Mouse (Mus musculus) ES-Bruce4 (cell line): ENCODE measurements around the gene Edil3.

ENCODE experiments used
- CTCF ChIP-seq: IDR thresholded peaks from one replicate; pipeline ENCODE4 v1.8.1; 2011; ENCODE audit warnings: low read depth, low read length
- POLR2A ChIP-seq: IDR thresholded peaks from one replicate; pipeline ENCODE4 v1.8.1; 2011; ENCODE audit warnings: low read length; ENCODE audit not compliant: insufficient read depth

DNA sequence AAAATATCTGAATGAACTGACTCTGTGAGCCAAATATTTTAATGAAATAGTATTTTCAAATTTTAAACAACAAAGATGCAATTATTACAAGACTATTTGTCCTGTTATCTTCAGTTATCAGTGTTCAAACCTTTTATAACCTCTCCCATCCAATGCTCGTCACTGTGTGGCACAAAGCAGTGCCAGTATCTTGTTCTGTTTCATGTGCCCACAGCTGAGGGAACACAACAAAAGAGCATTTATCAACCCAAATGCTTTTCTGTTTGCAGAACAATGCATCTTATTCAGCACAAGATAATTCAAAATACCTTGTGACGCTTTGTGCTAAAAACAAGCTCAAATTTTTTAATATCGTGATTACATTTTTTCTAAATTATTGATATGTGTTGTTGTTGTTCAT lies 78.8 kb downstream of the Edil3 start:
- TF ChIP-seq POLR2A, result no peak
- no peak for TF ChIP-seq CTCF
